Comparison of ENCODE assay signal across 8 mouse cellular contexts in the genomic region with DNA sequence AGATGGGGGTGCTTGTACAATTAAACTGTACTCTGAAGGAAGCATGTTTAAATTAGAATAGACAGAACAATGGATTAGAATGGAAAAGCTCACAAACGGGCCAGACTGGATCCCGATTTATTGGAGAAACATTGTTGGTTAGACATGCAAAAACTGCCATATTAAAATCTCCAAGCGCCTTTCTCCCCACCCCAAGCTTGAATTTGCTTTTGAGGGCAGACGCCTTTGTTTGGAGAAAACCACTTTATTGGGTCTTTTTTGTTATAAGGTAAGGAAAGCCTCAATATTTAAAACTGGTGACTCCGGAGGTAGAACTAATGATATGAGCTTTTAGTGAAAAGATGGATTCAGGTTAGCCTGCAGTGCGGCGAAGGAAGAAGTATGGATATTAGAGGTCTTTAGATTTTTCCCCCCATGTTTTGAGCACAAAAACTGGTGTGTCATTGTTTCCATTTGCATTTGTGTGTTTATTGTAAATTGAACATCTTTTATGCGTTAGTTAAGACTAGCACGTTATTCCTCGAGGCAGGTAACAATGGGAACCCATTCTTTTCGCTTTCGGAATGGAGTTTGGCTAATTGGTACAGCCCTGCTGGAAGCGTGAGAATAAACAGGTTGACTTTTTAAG. TPM values are rescaled to one million over a fixed set of nuclear protein-coding genes. Genes with fewer than 3 reads are reported as not detected.
DNase-seq lines count a peak whose midpoint lies in the region; ATAC-seq and TF ChIP-seq lines count a peak whose summit lies in the region.

No protein-coding gene starts in this region.

- H3K9ac ChIP-seq in hindbrain, embryonic 13.5 days, result peak overlapping the region; percentile 71
- H3K9ac ChIP-seq in midbrain, embryonic 15.5 days, result peak overlapping the region; percentile 55

- no peaks in the 10 kb centered on the region for H3K27me3 ChIP-seq in spleen, adult 2 months (ENCODE audit: control insufficient read depth, insufficient read depth, low read length)
- peaks cover 9% of the 10 kb centered on the region; the same call in 1 of the 2 replicates for H3K27me3 ChIP-seq in hindbrain, embryonic 13.5 days
- H3K27me3 ChIP-seq in midbrain, embryonic 15.5 days (replicated peaks), result no peaks in the 10 kb centered on the region

- intact Hi-C loops in left cerebral cortex, postnatal 10 days (cut with DNase I), result no loop called here

- no peaks in the 10 kb centered on the region for H3K9me3 ChIP-seq in hindbrain, embryonic 13.5 days
- H3K9me3 ChIP-seq in midbrain, embryonic 15.5 days, result no peaks in the 10 kb centered on the region

- no peak for ATAC-seq in hindbrain, embryonic 13.5 days (ENCODE audit: low FRiP score)
- ATAC-seq in midbrain, embryonic 15.5 days (replicated peaks), result no peak

- peak; percentile 4 for DNase-seq in embryo, embryonic 10 days (ENCODE audit: low spot score)
- DNase-seq in embryo, embryonic 11 days, result no peak
- no peak for DNase-seq in spleen, adult 2 months (ENCODE audit: low read depth in 1 of 2, low spot score in 2 of 2)
- DNase-seq in spleen, adult 18-20 months, result no peak
- no peak for DNase-seq in left cerebral cortex, postnatal 10 days (ENCODE audit: extremely low spot score in 1 of 2, low spot score in 2 of 2)
- no peak for DNase-seq in urinary bladder, postnatal 10 days (ENCODE audit: low spot score)

- WGBS in spleen, adult 2 months, result 28% methylated on average over 13 of the region's 13 CpGs
- 19% methylated on average over 13 of the region's 13 CpGs for WGBS in hindbrain, embryonic 13.5 days
- WGBS in midbrain, embryonic 15.5 days, result 23% methylated on average over 13 of the region's 13 CpGs

- peak overlapping the region; percentile 84 for H3K4me3 ChIP-seq in spleen, adult 2 months (ENCODE audit: extremely low read depth, insufficient read depth, insufficient read length)
- peak overlapping the region; percentile 44 for H3K4me3 ChIP-seq in hindbrain, embryonic 13.5 days
- peak overlapping the region; percentile 43 for H3K4me3 ChIP-seq in midbrain, embryonic 15.5 days

- no peak for TF ChIP-seq CTCF in spleen, adult 2 months (IDR thresholded peaks at IDR 0.05; ENCODE audit: extremely low read depth, insufficient read depth, insufficient read length, insufficient replicate concordance)

- H3K36me3 ChIP-seq in spleen, adult 2 months (ENCODE audit: control insufficient read depth, insufficient read depth, low read length), result no peaks in the 10 kb centered on the region
- H3K36me3 ChIP-seq in hindbrain, embryonic 13.5 days, result no peaks in the 10 kb centered on the region
- no peaks in the 10 kb centered on the region for H3K36me3 ChIP-seq in midbrain, embryonic 15.5 days (replicated peaks)

- H3K4me2 ChIP-seq in hindbrain, embryonic 13.5 days, result peak overlapping the region; percentile 53
- peak overlapping the region; percentile 46 for H3K4me2 ChIP-seq in midbrain, embryonic 15.5 days

- peak overlapping the region; percentile 61 for H3K27ac ChIP-seq in spleen, adult 2 months (ENCODE audit: insufficient read depth, low read length)
- peak overlapping the region; percentile 91 for H3K27ac ChIP-seq in hindbrain, embryonic 13.5 days
- peak overlapping the region; percentile 84 for H3K27ac ChIP-seq in midbrain, embryonic 15.5 days

- peaks cover 2% of the 10 kb centered on the region; the same call in 1 of the 2 replicates for H3K4me1 ChIP-seq in spleen, adult 2 months (ENCODE audit: control insufficient read depth, insufficient read depth, insufficient read length)
- peaks cover 3% of the 10 kb centered on the region; the same call in 1 of the 2 replicates for H3K4me1 ChIP-seq in hindbrain, embryonic 13.5 days (replicated peaks)
- 0 out of 2 replicates have a peak, but pooled peaks cover 6% of the 10 kb centered on the region for H3K4me1 ChIP-seq in midbrain, embryonic 15.5 days

- TF ChIP-seq POLR2A in spleen, adult 2 months (IDR thresholded peaks at IDR 0.05; ENCODE audit: low read depth, low read length), result no peak

RNA-seq across cellular contexts. Expression of gene Huwe1, which starts 1.8 kb away (rescaled TPM):
- 48.9 and 54.3 TPM in 2 replicates for polyA plus RNA-seq in spleen, adult 2 months (2012; rRNA removed)
- 53.0 and 56.5 TPM in 2 replicates for polyA plus RNA-seq in hindbrain, embryonic 13.5 days (2015; fragmentation: Nextera tagmentation; extraction: Ambion mirVana)
- polyA plus RNA-seq in midbrain, embryonic 15.5 days (2015; fragmentation: Nextera tagmentation; extraction: Ambion mirVana), result 56.1 and 68.7 TPM in 2 replicates
- 100 to 1,000 TPM; 276 to 284 TPM for total RNA-seq in left cerebral cortex, postnatal 10 days (2021)
